Mouse (Mus musculus): ENCODE results near the gene Dbil5. TPM values are rescaled to one million over a fixed set of nuclear protein-coding genes. Genes with fewer than 3 reads are reported as not detected.

Gene Dbil5
- polyA plus RNA-seq (2015; fragmentation: Nextera tagmentation; extraction: Ambion mirVana) = 0.36 and 0.59 TPM in 2 replicates

GRCm38 (mm10) chr11:76217390-76217800 lies at the start of gene Dbil5, which contains the start of gene Gemin4:
TSS of gene Dbil5 (plus strand) at chr11:76217608.
TSS of gene Gemin4 (minus strand) at chr11:76217664.
- Histone ChIP-seq H3K9ac (peak within 1 kb of the TSS; percentile 90), H3K4me2 (peak within 1 kb of the TSS; percentile 98), H3K27ac (replicated peaks) (peak within 1 kb of the TSS; percentile 75), H3K27me3 (no peaks in the 10 kb centered on the region), H3K9me3 (replicated peaks) (no peaks in the 10 kb centered on the region), H3K4me3 (replicated peaks) (peak within 1 kb of the TSS; percentile 86), H3K4me1 (replicated peaks) (peaks cover 35% of the 10 kb centered on the region), H3K36me3 (replicated peaks) (peaks cover 28% of the 10 kb centered on the region)
- peak; percentile 98 for ATAC-seq (ENCODE audit: insufficient read depth)
- WGBS (ENCODE audit: insufficient replicate concordance) = under 1% methylated on average over 35 of the region's 35 CpGs

DNA sequence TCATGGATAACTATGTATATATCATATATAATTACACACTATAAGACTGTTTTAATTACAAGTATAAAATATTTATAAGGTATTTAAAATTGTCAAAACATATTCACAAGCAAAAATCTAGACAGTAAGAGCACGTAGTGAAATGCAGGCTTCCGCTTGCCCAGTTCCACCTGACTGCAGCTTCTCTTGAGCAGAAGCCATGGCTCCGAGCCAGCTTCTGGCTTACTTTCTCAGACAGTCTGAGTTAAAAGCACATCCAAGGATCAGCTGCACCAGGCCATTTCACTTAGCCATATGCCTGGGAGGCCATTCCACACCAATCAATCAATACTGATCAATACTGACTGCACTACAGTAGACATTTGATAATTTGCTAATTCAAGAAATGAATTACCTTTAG lies 48.4 kb upstream of the Dbil5 start:
- 81% methylated on average over 3 of the region's 3 CpGs for WGBS (ENCODE audit: insufficient replicate concordance)
- H3K27ac ChIP-seq (replicated peaks) = no peak overlapping the region
- H3K4me2 ChIP-seq = no peak overlapping the region
- peaks cover 18% of the 10 kb centered on the region; the same call in 1 of the 2 replicates for H3K36me3 ChIP-seq (replicated peaks)
- H3K4me3 ChIP-seq (replicated peaks) = no peak overlapping the region
- H3K9ac ChIP-seq = no peak overlapping the region
- H3K27me3 ChIP-seq = no peaks in the 10 kb centered on the region
- ATAC-seq (ENCODE audit: insufficient read depth) = no peak
- H3K9me3 ChIP-seq (replicated peaks) = no peaks in the 10 kb centered on the region
- 0 out of 2 replicates have a peak, but pooled peaks cover 4% of the 10 kb centered on the region for H3K4me1 ChIP-seq (replicated peaks)

DNA sequence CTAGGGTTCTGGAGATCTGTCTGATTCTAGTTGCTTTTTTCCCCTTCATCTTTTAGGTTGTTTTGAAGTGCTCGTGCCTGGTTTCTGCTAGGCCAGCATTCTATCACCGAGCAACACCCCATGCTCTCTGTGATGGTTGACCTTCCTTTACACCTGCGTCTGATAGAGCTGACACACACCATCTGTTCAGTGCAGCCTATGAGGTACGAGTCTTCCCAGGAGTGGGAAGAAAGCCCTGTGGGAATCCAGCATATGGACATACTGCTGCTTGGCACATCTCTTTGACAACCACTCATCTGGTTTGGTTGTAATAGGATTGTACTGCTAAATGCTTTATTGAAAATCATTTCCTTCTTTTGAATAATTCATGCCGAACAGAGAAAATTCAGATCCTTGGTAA lies 47.2 kb upstream of the Dbil5 start:
- WGBS (ENCODE audit: insufficient replicate concordance) = 74% methylated on average over 5 of the region's 5 CpGs
- no peak overlapping the region for H3K27ac ChIP-seq (replicated peaks)
- no peak overlapping the region for H3K9ac ChIP-seq
- no peak for ATAC-seq (ENCODE audit: insufficient read depth)
- H3K4me3 ChIP-seq (replicated peaks) = no peak overlapping the region
- no peaks in the 10 kb centered on the region for H3K27me3 ChIP-seq
- no peaks in the 10 kb centered on the region for H3K9me3 ChIP-seq (replicated peaks)
- peaks cover 23% of the 10 kb centered on the region; the same call in 1 of the 2 replicates for H3K36me3 ChIP-seq (replicated peaks)
- no peak overlapping the region for H3K4me2 ChIP-seq
- 0 out of 2 replicates have a peak, but pooled peaks cover 4% of the 10 kb centered on the region for H3K4me1 ChIP-seq (replicated peaks)

DNA sequence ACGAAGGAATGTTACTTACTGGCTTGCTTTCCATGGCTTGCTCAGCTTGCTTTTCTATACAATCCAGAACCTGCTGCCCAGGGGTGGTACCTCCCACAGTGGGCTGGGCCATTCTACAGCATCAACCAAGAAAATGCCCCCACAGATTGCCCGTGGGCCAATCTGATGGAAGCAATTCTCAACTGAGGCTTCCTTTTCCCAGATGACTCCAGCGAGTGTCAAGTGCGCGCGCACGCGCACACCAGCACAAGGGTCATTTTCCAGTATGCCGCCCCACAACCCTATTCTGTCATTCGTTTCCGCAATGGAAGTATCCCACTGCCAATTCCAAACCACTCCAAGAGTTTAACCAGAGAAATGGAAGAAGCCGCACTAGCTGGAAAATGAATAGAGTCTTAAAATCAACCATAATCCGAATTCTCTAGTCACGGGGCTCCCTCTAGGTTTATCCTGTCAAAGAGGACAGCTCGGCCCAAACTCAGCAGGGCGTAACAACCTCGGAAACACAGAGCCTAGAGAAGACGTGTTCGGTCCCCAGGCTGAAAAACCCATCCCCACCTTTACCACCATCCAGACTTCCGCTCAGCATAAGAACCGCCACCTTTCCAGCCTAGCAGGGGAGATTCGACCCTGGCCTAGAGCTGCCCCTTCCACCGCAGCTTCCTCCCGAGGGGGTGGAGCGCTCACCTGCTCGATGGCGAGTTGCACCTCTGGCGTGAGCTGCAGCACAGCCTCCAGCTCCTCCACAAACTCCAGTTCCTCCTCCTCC lies 38.5 kb upstream of the Dbil5 start:
- Histone ChIP-seq H3K36me3 (replicated peaks) (peaks cover 20% of the 10 kb centered on the region; the same call in 1 of the 2 replicates), H3K4me1 (replicated peaks) (peaks cover 15% of the 10 kb centered on the region), H3K9ac (peak overlapping the region; percentile 85), H3K4me2 (peak overlapping the region; percentile 88), H3K9me3 (replicated peaks) (no peaks in the 10 kb centered on the region), H3K4me3 (replicated peaks) (peak overlapping the region; percentile 81), H3K27ac (replicated peaks) (peak overlapping the region; percentile 73), H3K27me3 (no peaks in the 10 kb centered on the region)
- WGBS (ENCODE audit: insufficient replicate concordance) = 1% methylated on average over 28 of the region's 28 CpGs
- peak; percentile 81 for ATAC-seq (ENCODE audit: insufficient read depth)

- peaks cover 16% of the 10 kb centered on the region; the same call in 1 of the 2 replicates for H3K36me3 ChIP-seq (replicated peaks)
- peak within 1 kb of the TSS; percentile 85 for H3K9ac ChIP-seq
- peaks cover 15% of the 10 kb centered on the region for H3K4me1 ChIP-seq (replicated peaks)
- no peaks in the 10 kb centered on the region for H3K9me3 ChIP-seq (replicated peaks)
- H3K27ac ChIP-seq (replicated peaks) = peak within 1 kb of the TSS; percentile 73
- peak; percentile 87 for ATAC-seq (ENCODE audit: insufficient read depth)
- peak within 1 kb of the TSS; percentile 81 for H3K4me3 ChIP-seq (replicated peaks)
- H3K4me2 ChIP-seq = peak within 1 kb of the TSS; percentile 88
- WGBS (ENCODE audit: insufficient replicate concordance) = under 1% methylated on average over 37 of the region's 37 CpGs
- H3K27me3 ChIP-seq = no peaks in the 10 kb centered on the region
Measured at GRCm38 (mm10) chr11:76179495-76180145, 37.8 kb upstream of the Dbil5 start, which contains the start of the genes Vps53 and Fam57a. TSS of gene Vps53 (minus strand) at chr11:76179647. TSS of gene Fam57a (plus strand) at chr11:76179671.

GRCm38 (mm10) chr11:76180146-76180540 lies 37.3 kb upstream of the Dbil5 start:
- Histone ChIP-seq H3K9me3 (replicated peaks) (no peaks in the 10 kb centered on the region), H3K9ac (peak overlapping the region; percentile 85), H3K4me3 (replicated peaks) (peak overlapping the region; percentile 81), H3K4me1 (replicated peaks) (peaks cover 15% of the 10 kb centered on the region), H3K36me3 (replicated peaks) (peaks cover 14% of the 10 kb centered on the region; the same call in 1 of the 2 replicates), H3K27me3 (no peaks in the 10 kb centered on the region), H3K4me2 (peak overlapping the region; percentile 88), H3K27ac (replicated peaks) (peak overlapping the region; percentile 73; the same call in 1 of the 2 replicates)
- WGBS (ENCODE audit: insufficient replicate concordance) = 11% methylated on average over 7 of the region's 7 CpGs
- no peak for ATAC-seq (ENCODE audit: insufficient read depth)

- H3K4me2 ChIP-seq = no peak overlapping the region
- no peak overlapping the region for H3K4me3 ChIP-seq (replicated peaks)
- H3K9ac ChIP-seq = no peak overlapping the region
- H3K27me3 ChIP-seq = no peaks in the 10 kb centered on the region
- H3K36me3 ChIP-seq (replicated peaks) = 0 out of 2 replicates have a peak, but pooled peaks cover 4% of the 10 kb centered on the region
- ATAC-seq (ENCODE audit: insufficient read depth) = no peak
- H3K9me3 ChIP-seq (replicated peaks) = no peaks in the 10 kb centered on the region
- 78% methylated on average over 4 of the region's 4 CpGs for WGBS (ENCODE audit: insufficient replicate concordance)
- peaks cover 9% of the 10 kb centered on the region for H3K4me1 ChIP-seq (replicated peaks)
- H3K27ac ChIP-seq (replicated peaks) = no peak overlapping the region
Measured at GRCm38 (mm10) chr11:76183745-76184144, 33.7 kb upstream of the Dbil5 start.

- 72% methylated on average over 6 of the region's 6 CpGs for WGBS (ENCODE audit: insufficient replicate concordance)
- ATAC-seq (ENCODE audit: insufficient read depth) = no peak
- H3K27me3 ChIP-seq = no peaks in the 10 kb centered on the region
Measured at GRCm38 (mm10) chr11:76186908-76187307, 30.5 kb upstream of the Dbil5 start.

GRCm38 (mm10) chr11:76196275-76196976 lies 21.0 kb upstream of the Dbil5 start:
- 59% methylated on average over 8 of the region's 8 CpGs for WGBS (ENCODE audit: insufficient replicate concordance)
- H3K4me3 ChIP-seq (replicated peaks) = no peak overlapping the region
- ATAC-seq (ENCODE audit: insufficient read depth) = no peak
- no peak overlapping the region for H3K9ac ChIP-seq
- H3K4me1 ChIP-seq (replicated peaks) = peaks cover 2% of the 10 kb centered on the region; the same call in 1 of the 2 replicates
- no peaks in the 10 kb centered on the region for H3K9me3 ChIP-seq (replicated peaks)
- no peaks in the 10 kb centered on the region for H3K36me3 ChIP-seq (replicated peaks)
- H3K27me3 ChIP-seq = peaks cover 22% of the 10 kb centered on the region
- no peak overlapping the region for H3K4me2 ChIP-seq
- H3K27ac ChIP-seq (replicated peaks) = no peak overlapping the region

More at GRCm38 (mm10) chr11:76186908-76187307, 30.5 kb upstream of the Dbil5 start:
- Histone ChIP-seq H3K4me2 (no peak overlapping the region), H3K4me1 (replicated peaks) (no peaks in the 10 kb centered on the region), H3K9ac (no peak overlapping the region), H3K4me3 (replicated peaks) (no peak overlapping the region), H3K27ac (replicated peaks) (no peak overlapping the region), H3K36me3 (replicated peaks) (no peaks in the 10 kb centered on the region), H3K9me3 (replicated peaks) (no peaks in the 10 kb centered on the region)

DNA sequence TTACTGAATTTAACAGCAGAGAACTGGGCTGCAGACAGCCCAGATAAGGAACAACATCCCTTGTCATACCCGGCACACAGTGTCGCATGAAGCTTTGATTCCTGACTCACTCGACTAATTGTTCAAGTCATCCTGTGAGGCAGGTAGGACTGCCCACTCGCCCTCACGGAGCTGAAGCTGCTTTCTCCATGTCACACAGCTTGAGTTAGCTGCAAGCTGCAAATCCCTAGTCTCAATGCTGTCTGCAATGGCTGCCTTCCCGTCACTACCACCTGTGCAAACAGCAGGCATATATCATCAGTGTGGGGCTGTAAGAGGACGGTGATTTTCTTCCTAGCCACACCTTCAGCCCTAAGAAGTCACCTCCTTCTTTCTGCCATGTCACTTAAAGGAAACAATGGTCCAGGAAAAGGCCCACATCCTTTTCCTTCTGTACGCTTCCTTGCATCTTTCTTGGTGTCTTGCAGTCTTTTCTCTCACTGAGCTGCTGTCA lies 20.4 kb upstream of the Dbil5 start:
- H3K27ac ChIP-seq (replicated peaks) = no peak overlapping the region
- H3K9ac ChIP-seq = no peak overlapping the region
- no peak for ATAC-seq (ENCODE audit: insufficient read depth)
- no peak overlapping the region for H3K4me3 ChIP-seq (replicated peaks)
- no peaks in the 10 kb centered on the region for H3K9me3 ChIP-seq (replicated peaks)
- no peaks in the 10 kb centered on the region for H3K36me3 ChIP-seq (replicated peaks)
- peaks cover 28% of the 10 kb centered on the region for H3K27me3 ChIP-seq
- H3K4me1 ChIP-seq (replicated peaks) = peaks cover 8% of the 10 kb centered on the region
- WGBS (ENCODE audit: insufficient replicate concordance) = 39% methylated on average over 8 of the region's 8 CpGs
- no peak overlapping the region for H3K4me2 ChIP-seq

All from liver, embryonic 15.5 days (tissue).